Mouse (Mus musculus) ovary, postnatal 14 days (tissue): ENCODE measurements around the gene Polr3h.
"Not testable (repeated sequence)": the region's sequence is repeated elsewhere in the genome, so short reads cannot be mapped to it uniquely, and the experiment has no call there.

Experiments
- DNase-seq: peaks from one replicate; pipeline ENCODE4 v3.0.0; 2022; ENCODE audit warnings: low spot score

The Polr3h gene

DNA sequence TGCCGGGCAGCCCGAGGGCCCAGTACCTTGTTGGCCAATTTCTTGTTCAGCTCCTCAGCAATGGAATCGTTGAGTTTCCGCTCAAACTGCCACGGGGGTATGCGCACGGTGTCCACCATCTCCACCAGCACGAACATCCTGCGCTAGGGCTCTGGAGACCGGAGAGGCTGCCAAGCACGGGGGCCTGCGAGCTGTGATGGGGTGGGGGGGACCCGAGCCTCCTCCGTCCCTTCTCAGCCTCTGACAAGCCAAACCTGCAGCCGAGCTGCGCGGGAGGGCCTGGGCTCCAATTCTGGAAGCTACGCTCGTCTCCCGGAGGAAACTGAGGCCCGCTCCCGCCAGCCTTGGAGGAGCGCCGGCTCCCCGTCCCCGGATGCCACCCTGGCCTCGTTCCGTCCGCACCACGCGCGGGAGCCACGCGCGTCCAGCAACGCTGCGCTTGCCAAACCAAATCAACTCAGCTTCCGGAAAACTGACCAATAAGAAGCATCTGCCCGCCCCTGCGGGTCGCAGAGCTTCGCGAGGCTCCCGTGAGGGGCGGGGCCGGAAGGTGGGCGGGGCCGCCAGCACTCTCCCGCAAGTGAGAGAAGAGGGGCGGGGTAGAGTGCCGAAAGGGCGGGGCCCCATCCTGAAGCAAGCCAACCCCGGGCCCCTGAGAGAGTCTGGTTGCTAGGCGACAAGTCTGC lies at the start of gene Polr3h:
Gene Polr3h (minus strand): TSS at position 481 of the 686 bp plus-strand sequence.
- peak; percentile 89 for DNase-seq

DNA sequence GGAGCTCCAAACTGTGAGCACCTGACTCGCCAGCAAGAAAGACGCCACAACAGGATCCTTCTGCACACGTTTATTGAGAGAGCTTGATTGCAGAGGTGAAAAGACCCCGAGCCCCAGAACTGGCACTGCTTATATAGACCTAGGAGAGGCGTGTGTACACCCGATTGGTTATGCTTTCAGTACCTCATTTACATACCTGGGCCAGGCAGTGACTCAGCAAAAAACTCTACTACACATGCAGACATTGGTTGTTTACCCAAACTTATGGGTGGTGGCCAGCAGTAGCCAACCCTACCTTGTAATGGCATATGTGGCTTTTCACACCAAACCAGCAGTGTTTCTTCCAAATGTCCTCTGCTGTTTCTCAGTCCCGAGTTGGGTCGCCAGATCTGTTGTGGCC lies 49.1 kb upstream of the Polr3h start:
- DNase-seq, result not testable (repeated sequence)

DNA sequence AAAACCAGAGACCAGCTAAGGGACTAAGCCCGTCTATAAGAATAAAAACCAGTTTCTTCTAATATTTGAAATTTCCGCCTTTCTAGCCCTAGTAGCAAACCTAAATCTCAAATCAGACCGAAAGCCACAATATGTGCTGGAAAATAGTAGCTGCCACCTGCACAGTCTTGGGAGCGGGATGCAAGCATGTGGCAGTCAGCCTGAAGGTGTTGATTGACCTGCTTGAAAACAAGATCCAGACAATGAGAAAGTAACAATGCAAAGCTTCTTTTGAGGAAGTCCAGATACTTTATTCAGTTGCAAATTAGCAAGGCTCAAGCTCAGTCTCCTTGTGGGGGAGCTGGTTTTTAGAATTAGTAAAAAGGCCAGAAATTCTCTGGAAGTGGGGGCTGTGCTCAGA lies 44.5 kb upstream of the Polr3h start:
- not testable (repeated sequence) for DNase-seq

DNA sequence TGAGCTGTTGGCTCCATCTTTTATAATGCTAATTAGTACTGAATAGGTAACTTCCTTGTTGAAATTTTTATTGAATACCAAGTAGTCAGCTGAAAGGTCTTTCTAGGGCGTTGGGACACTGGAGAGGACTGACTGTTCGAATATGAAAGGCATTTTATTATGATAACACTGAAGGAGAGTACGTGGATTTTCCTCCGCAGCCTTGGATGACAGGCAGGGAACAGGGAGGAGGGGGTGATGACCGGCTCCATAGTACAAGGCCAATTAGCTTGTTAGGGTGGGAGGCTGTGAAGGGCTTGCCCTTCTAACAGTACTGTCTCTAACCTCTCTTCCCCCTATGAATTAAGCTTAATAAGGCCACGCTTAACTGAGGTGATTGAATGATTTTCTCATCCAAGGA lies 43.6 kb upstream of the Polr3h start:
- not testable (repeated sequence) for DNase-seq

DNA sequence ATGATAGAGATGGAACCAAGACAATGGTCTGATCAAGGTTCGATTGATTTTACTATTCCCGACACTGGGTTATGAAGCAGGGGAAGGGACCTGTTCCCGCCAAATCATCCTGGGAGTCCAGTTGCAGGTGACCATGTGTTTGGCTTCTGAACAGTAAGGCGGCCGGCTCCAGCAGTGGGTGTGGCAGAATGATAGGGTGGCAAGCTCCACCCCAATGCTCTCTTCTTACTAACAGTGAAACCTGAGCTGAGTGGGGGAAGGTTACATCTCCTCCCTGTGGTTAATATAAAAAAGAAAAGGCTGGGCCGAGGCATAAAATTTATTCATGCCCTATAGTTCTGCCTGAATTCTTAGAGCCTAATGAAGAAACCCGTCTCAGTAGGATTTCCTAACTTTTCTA lies 43.1 kb upstream of the Polr3h start:
- no peak for DNase-seq

DNA sequence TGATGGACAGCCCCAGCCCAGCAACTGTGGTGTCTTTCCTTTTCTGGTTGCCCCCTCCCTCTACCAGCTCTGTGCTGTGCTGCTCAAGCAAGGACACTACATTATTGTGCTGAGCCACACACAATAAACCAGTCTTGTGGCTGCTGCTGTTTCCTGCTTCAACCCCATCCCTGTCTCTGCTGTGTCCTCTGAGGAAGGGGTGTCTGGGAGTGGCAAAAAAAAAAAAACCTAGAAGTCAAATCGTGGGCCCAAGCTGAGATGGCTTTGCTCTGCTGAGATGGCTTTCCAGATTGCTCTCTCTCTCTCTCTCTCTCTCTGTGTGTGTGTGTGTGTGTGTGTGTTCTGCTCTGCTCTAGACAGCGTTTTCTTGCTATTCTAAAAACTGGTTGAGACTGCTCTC lies 42.4 kb upstream of the Polr3h start:
- DNase-seq, result no peak

DNA sequence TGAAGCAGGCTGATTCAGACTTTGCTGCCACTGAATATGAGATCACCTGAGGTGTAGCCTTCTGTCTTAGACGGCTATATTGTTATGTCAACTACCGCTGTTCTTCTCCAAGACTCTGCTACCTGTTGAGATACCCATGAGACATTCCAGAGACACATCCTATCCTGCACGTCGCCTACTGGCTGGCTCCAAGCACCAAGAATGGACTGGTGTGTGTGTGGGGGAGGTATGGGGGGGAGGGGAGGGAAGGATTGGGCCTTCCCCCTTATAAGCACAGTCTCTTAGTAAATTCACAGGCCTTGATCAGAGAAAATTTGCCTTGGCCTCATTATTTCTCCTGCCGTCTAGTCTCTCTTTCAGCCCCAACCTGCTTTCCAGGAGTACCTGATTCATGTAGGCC lies 41.8 kb upstream of the Polr3h start:
- no peak for DNase-seq

DNA sequence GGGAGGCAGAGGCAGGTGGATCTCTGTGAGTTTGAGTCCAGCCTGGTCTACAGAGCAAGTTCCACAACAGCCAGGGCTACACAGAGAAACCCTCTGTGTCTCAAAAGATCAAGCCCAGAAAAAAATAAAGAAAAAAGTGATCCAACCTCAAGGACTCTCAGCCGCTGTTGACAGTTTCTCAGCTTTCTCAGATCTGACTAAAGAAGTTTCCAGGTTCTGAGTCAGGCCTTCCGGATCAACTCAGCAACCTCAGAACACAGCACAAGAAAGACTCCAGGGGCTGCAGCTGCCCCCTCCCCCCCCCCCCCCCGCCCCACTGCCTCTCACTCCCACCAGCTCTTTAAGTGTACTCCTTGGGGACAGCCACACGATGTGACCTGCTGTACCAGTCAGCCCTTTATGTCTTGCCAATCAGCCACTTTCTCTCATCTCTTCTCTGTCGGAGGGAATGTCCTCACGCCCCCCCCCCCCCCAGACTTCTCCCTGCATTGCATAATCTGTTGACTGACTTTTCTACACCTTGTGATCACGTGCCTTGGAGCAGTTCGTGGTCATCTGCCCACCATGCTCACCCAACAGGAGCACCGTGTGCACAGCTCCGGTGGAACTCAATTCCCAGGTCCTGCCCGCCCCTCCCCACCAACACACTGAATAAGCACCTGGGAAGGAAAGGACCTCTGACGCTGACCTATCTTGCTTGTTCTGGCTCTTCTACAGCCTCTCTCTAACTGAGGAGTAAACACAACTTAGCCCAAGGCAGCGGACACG lies 40.2 kb upstream of the Polr3h start:
- no peak for DNase-seq

DNA sequence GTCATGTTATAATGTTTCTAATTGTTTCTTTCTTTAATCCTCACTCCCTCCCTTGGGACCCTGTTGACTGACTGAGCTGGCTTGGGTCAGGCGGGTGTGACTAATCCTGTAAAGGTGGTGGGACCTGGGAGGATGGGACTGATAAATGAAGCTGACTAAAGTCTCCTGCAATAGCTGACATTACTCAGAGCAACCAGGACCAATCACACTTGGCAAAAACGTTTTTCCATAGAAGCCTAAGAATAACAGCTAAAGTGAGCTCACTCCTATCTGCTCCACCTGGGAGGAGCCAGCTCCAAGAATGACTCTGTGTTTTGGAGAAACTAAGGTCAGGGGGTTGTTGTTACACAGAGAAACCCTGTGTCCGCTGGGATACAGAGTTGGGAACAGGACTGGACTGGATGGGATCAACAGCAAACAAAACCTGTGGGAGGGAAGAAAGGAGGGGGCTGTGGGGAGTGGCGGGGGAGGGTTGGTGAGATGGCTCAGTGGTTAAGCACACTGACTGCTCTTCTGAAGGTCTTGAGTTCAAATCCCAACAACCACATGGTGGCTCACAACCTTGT lies 39.0 kb upstream of the Polr3h start:
- no peak for DNase-seq

DNA sequence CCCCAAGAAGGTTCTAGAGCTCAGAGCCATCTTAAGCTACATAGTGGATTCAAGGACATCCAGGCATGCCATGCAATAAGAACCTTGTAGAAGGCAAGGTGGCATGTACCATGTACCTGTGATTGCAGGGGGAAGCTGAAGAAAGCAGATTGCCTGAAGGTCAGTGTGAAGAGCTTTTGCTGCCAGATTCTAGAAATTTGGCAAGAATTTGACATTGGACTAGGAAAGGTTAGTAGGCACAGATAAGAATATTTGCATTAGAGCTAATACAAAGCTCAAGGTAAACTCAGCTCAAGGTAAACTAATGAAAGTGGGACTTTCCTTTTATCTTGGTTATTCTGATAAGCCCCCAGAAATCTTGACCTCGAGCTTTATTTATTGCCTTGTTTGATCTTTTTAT lies 38.2 kb upstream of the Polr3h start:
- no peak for DNase-seq

DNA sequence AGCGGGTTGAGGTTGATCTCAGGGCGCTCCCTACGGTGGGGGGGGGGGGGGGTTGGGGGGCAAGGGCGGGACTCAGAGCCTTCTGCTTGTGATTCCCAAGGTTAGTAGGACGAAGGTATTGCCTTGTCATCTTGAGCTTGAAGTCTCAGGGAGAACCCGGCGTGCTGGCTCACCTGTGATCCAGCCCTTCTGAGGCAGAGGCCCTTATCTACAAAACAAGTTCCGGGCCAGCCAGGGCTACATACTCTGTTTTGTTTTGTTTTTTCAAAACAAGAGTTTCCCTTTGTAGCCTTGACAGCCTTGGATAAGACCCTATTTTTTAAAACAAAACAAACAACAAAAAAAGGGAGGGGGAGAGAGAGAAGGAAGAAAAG lies 35.0 kb upstream of the Polr3h start:
- DNase-seq, result no peak

DNA sequence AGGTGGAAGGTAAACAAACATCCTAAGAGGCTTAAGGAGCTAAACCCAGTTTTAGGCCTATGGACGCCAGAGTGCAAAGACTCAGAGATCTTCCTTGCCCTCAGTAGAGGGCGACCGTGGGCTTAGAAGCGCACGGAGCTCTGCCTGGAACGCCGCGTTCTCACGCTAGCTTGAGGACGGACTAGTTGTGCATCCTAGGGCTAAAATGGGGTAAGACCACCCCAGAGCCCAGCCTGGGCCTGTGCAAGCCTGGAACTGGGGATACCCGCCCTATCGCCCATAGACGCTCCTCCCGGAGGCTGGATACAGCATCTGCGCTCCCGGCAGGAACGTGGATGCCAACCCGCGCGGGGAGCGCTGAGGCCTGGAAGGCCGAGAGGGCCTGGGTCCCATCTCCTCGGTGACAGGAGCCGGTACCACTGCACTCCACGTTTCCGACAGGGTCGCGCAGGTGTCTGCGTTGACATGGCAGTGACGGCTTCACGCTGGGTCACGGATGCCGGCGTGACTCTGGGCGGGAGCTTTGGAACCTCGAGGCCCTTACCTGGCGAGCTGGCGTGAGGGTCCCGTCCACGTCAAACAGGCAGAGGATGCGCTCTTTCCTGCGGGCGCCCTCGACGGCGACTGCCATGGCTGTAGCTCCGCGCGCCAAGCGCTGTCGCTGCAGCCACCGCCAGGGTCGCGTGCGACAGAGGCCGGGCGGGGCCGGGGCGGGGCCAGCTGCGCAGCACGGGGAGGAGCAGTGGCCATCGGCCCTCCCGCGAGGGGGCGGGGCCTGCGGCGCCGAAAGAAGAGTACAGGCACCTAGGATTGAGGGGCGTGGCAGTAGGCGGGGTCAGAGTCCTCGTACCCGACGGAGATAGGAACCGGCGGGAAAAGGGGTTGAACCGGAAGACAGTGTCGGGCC lies 34.4 kb upstream of the Polr3h start, which contains the start of gene Pmm1:
Gene Pmm1 (minus strand): TSS at position 760 of the 907 bp plus-strand sequence.
- DNase-seq, result peak; percentile 95

DNA sequence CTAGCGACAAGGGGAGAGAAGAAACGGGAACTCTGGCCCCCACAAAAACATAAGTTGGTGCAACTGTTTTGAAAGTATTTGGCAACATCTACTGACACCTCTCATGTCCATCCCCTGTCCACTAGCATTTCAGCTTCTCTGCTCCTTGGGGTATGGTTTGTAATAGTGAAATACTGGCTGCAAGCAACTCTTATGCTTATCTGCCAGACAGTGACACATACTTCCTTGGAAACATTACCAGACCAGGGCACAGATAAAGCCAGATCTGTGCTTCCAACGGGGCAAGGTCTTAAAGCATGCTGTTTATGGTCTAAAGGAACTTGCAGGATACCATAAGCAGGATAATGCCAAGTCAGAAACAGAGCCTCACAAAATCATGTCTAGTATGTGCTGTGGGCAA lies 32.9 kb upstream of the Polr3h start:
- DNase-seq, result no peak

DNA sequence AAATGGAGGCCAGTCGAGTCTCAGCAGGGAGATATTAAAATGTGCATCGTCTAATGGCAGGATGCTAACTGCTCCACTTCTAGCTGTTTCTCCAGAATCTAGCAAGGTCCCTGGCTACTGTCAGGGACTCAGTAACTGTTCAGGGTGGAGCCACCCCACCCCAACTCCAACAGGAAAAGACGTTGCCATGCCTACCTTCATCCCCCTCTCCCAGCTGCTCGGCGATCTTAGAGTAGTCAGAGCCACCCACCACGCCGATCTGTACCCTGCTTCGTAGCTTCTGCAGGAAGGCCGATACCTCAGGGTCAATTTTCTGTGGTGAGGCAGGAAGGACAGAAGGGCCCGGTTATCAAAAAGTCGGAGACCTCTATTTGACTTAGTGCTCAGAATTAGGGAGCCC lies 31.6 kb upstream of the Polr3h start:
- no peak for DNase-seq

DNA sequence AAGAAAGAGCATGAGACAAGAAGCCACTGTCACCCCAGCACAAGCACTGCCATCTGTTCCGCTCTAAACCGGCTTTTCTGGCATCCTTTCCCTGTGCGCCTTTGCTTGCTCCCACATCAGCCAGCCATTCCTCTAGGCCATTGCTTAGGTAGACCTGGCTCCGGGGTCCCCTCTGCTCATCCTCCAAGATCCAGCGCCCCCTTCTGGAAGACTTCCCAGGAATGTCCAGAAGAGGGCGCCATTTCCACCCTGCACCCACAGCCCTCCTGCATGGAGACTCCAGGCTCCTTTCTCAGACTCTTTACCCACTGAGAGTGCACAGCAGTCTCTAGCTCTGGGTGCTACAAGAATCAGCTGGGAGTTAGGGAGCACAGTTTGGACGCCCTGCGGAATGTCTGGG lies 30.4 kb upstream of the Polr3h start:
- DNase-seq, result peak; percentile 47

DNA sequence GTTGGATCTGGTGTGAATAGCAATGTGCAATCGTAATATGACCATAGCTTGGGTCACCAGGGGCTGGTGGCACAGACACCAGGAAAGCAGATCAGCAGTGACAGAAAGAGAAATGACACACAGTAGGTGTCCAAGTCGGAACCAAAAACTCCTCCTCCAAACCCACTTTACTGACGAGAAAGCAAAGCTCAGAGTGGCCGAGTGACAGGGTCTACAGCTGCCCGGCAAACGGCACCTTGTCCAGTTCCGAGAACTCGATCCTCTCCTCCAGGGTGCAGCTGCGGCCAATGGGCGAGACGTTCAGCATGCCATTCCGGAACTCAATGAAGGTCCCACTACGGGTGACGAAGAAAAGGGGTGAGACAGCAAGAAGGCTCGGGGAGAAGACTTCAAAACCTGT lies 29.4 kb upstream of the Polr3h start:
- DNase-seq, result no peak

DNA sequence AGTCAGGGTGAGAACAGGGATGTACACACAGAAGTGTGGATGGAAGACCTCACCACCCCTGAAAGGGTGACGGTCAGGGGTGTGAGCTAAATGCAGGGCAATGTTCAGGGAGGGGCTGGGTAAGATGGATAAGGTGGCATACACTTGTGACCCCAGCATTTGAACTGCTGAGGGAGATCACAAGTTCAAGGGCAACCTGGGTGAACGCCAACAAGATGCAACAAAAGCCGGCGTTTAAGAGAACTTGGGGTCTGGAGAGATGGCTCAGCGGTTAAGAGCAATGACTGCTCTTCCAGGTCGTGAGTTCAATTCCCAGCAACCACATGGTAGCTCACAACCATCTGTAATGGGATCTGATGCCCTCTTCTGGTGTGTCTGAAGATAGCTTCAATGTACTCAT lies 28.7 kb upstream of the Polr3h start:
- no peak for DNase-seq

DNA sequence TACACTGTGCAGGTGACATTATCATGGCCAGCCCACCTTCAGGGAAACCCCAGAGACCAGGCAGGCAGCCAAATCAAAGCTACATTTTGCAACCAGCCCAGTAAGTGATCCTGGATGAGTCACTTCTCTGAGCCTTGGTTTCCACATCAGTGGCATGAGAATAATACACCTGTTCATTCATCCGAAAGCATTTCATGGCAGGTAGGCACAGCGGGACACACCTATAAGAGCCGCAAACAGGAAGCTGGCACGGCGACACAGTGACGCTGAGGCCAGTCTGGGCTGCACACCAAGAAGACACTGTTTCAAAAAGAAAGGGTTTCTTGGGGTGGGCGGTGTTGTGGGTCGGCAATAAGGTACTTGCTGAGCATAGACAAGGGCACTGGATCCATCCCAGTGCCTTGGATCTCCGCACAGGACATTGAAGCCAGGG lies 28.1 kb upstream of the Polr3h start:
- DNase-seq, result no peak

DNA sequence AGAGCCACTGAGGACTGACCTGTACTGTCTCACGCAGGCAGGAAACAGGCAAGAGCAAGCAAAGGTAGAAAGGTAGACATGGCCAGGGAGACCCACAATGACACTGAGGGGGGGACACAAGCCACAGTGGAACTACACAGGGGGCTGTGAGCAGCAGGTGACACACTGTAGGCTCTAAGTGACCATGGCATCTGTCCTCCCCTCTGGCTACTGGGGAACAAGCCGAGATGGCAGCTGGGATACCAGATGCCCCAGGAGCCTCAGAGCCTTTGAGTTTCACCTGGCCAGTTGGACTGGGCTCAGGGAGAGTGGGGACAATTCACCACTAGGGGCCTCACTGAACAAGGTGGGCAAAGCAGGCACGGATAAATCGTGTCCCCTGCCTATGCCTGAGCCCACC lies 26.3 kb upstream of the Polr3h start:
- DNase-seq, result no peak

DNA sequence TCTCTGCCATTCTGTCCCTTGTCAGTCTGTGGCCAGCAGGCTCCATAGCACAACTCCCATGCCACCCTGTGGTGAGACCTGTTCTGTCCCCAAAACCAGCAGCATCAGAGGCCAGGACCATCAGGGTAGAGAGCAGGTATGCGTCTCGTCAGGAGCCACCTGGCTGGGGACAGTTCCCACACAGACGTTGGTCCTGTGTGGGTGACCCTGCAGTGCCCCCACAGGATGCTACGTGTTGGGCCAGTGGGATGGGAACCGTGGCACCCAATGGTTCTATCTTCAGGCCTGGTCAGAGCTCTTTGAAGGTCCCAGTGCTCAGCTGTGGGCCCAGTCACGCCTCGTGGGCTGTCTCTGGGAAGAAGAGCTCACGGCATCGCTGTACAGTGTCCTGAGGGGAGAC lies 25.1 kb upstream of the Polr3h start:
- DNase-seq, result no peak

DNA sequence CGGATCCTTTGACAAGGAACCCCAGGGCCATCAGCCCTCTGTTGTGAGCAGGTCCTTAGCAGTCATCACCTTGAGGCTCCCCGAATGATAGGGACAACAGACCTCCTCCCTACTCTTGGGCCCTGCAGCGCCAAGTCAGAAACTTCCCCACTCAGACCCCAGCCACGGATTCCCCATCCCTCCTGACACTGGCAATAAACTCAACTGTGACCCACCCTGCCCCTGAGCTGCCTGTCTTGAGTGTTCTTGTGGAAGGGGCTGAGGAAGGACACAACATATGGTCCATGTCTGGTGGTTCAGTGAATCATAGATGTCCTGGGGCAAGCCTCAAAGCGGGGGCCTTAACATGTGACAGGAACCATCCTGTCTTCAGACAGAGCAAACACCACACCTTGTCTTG lies 24.7 kb upstream of the Polr3h start:
- no peak for DNase-seq

DNA sequence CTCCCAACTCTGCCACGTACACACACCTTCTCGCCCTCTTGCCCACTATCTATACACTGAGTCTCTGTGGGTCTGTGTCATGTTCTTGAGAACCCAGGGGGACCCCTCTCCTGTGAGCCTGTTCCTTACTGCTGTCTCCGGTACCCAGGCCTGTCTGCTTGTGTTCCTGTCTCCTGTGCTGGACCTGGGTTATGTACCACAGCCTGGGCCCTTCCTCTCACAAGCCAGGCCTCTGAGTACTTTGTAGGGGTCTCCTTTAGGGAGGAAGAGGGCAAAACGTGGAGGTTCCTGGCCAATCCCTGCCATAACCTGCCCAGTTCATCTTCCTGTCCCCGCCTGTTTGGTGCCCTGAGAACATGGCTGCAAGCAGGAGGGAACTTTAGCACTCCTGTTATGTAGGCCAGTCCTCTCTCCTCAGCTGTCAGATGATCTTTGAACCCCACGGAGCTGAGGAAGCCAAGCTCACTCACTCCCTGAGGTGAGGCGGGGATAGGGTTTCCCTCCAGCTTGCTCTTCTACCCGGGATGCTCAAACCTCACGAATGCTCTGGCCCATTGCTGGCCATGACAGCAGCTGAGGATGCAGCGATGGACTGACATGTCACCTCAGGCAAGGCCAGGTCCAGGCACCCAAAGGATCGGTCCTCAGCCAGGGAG lies 23.6 kb upstream of the Polr3h start:
- no peak for DNase-seq
